Mouse (Mus musculus): Measurements from ENCODE around the gene Slc38a6. TPM values are rescaled to one million over a fixed set of nuclear protein-coding genes. Genes with fewer than 3 reads are reported as not detected.

Slc38a6 gene
- polyA plus RNA-seq, 1 experiment from 2014 or later, result 5.5 TPM

DNA sequence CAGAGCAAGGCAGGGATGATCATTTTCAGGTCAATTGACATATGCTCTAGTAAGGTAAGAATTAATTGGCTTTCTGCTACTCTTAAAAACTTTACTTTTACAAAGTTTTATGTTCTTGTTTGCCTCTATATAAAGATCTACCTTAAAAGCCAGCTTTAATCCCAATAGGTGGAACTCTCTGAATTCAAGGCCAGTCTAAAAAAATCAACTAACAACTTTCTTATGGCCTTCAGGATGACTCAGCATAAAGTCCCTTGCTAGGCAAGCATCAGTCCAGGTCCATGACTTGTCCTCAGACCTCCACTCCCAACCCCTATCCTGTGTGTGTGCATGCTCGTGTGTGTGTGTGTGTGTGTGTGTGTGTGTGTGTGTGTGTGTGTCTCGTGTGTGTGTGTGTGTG is 70.1 kb downstream of the Slc38a6 start:
- 81% methylated on average over 2 of the region's 2 CpGs for WGBS
- H3K9me3 ChIP-seq (ENCODE audit: control insufficient read depth, low read length), result no peaks in the 10 kb centered on the region
- no peaks in the 10 kb centered on the region for H3K27me3 ChIP-seq (replicated peaks; ENCODE audit: control insufficient read depth, insufficient read depth, low read length)
- no peak for ATAC-seq (replicated peaks; ENCODE audit: low FRiP score)
- no peak overlapping the region for H3K4me2 ChIP-seq
- no peak overlapping the region for H3K9ac ChIP-seq (ENCODE audit: low read depth, low read length)
- no peaks in the 10 kb centered on the region for H3K4me1 ChIP-seq (replicated peaks; ENCODE audit: control insufficient read depth, insufficient read depth, low read length)
- no peaks in the 10 kb centered on the region for H3K36me3 ChIP-seq (ENCODE audit: control insufficient read depth, insufficient read depth, low read length)
- no peak for DNase-seq (ENCODE audit: low spot score)
- H3K4me3 ChIP-seq (ENCODE audit: low read depth, low read length), result no peak overlapping the region
- H3K27ac ChIP-seq (ENCODE audit: low read depth, low read length), result no peak overlapping the region

DNA sequence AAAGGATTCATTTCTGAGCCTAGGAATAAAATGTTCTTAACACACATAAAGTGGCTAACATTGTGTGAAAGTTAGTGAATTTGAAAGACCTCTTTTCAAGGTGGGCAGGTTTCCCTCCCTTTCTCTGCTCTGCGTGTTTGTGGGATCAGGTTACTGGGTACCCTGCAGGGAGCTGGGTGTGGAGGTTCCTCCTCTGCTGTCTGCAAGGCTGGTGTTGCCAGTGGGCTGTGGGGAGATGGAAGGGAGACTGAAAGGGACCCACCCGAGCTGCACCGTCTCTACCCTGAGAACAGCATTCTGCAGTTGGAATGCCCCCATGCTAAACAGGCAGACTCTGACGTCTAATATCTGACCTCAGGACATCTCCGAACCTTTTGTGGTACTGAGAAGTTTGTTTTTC is 70.7 kb downstream of the Slc38a6 start:
- ATAC-seq (replicated peaks; ENCODE audit: low FRiP score), result no peak
- H3K4me1 ChIP-seq (replicated peaks; ENCODE audit: control insufficient read depth, insufficient read depth, low read length), result no peaks in the 10 kb centered on the region
- no peak for DNase-seq (ENCODE audit: low spot score)
- no peak overlapping the region for H3K9ac ChIP-seq (ENCODE audit: low read depth, low read length)
- no peaks in the 10 kb centered on the region for H3K27me3 ChIP-seq (replicated peaks; ENCODE audit: control insufficient read depth, insufficient read depth, low read length)
- H3K4me3 ChIP-seq (ENCODE audit: low read depth, low read length), result no peak overlapping the region
- 73% methylated on average over 5 of the region's 5 CpGs for WGBS
- no peak overlapping the region for H3K4me2 ChIP-seq
- H3K9me3 ChIP-seq (ENCODE audit: control insufficient read depth, low read length), result no peaks in the 10 kb centered on the region
- H3K27ac ChIP-seq (ENCODE audit: low read depth, low read length), result no peak overlapping the region
- no peaks in the 10 kb centered on the region for H3K36me3 ChIP-seq (ENCODE audit: control insufficient read depth, insufficient read depth, low read length)

DNA sequence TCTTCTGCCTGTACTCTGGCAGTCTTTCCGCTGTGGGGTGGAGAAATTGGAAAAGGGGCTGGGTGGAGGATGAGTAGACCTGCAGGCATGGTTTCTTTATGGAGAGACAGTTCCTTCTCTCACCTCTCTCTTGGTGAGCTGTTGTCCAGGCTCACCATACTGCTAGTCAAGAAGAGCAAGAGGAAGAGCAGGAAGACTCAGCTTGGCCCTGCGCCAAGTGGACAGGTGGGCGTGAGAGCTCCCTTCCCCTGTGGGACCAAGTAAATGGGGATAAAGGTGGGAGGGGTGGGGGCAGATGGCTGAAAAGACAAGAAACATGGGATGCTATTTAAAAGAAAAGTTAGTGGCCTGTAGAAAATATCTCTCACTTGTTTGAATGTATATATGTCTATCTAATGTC is 71.2 kb downstream of the Slc38a6 start:
- Histone ChIP-seq H3K4me1 (replicated peaks; ENCODE audit: control insufficient read depth, insufficient read depth, low read length) (no peaks in the 10 kb centered on the region), H3K9ac (ENCODE audit: low read depth, low read length) (no peak overlapping the region), H3K9me3 (ENCODE audit: control insufficient read depth, low read length) (no peaks in the 10 kb centered on the region), H3K36me3 (ENCODE audit: control insufficient read depth, insufficient read depth, low read length) (no peaks in the 10 kb centered on the region), H3K27ac (ENCODE audit: low read depth, low read length) (no peak overlapping the region), H3K27me3 (replicated peaks; ENCODE audit: control insufficient read depth, insufficient read depth, low read length) (no peaks in the 10 kb centered on the region), H3K4me3 (ENCODE audit: low read depth, low read length) (no peak overlapping the region), H3K4me2 (no peak overlapping the region)
- no peak for DNase-seq (ENCODE audit: low spot score)
- 95% methylated on average over 3 of the region's 3 CpGs for WGBS
- ATAC-seq (replicated peaks; ENCODE audit: low FRiP score), result no peak

DNA sequence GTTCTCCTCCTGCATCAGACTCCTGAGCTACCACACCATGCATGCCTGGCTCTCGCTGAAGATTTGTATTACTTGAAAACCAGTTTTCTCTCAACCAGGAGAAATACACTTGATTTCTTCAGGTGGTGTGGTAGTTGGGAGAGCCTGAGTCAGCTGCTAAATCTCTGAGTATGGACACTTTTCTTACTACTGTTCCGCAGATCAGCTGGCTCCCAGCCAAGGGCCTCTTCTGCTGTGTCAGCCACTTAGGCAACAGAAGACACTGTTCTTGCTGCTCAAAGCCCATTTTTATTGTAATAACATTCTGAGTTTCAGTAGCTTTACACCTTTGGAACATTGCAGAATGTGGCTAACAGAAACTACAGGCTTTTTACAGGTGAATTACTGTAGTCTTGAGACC is 72.1 kb downstream of the Slc38a6 start:
- Histone ChIP-seq H3K36me3 (ENCODE audit: control insufficient read depth, insufficient read depth, low read length) (no peaks in the 10 kb centered on the region), H3K9ac (ENCODE audit: low read depth, low read length) (no peak overlapping the region), H3K27me3 (replicated peaks; ENCODE audit: control insufficient read depth, insufficient read depth, low read length) (no peaks in the 10 kb centered on the region), H3K27ac (ENCODE audit: low read depth, low read length) (no peak overlapping the region), H3K4me1 (replicated peaks; ENCODE audit: control insufficient read depth, insufficient read depth, low read length) (no peaks in the 10 kb centered on the region), H3K9me3 (ENCODE audit: control insufficient read depth, low read length) (no peaks in the 10 kb centered on the region), H3K4me2 (no peak overlapping the region), H3K4me3 (ENCODE audit: low read depth, low read length) (no peak overlapping the region)
- no peak for DNase-seq (ENCODE audit: low spot score)
- WGBS, result 89% methylated on average over 2 of the region's 2 CpGs
- no peak for ATAC-seq (replicated peaks; ENCODE audit: low FRiP score)

DNA sequence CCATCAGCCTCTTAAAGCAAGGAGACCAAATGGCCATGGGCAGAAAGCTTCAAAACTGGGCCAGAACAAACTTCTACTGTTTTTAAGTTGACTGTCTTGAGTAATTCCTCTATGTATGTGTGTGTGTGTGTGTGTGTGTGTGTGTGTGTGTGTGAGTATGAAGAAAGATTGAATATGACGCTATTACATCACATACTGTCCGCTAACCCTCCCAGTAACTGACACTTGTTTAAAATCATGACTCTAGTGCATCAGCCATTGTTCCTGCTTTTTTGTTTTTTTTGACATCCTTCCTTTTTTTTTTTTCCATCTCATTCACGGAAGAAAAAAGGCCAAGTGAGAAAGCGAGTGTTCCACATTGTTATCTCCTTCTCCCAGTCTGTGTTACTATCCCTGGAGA is 72.9 kb downstream of the Slc38a6 start:
- H3K4me3 ChIP-seq (ENCODE audit: low read depth, low read length), result no peak overlapping the region
- no peaks in the 10 kb centered on the region for H3K27me3 ChIP-seq (replicated peaks; ENCODE audit: control insufficient read depth, insufficient read depth, low read length)
- H3K4me1 ChIP-seq (replicated peaks; ENCODE audit: control insufficient read depth, insufficient read depth, low read length), result no peaks in the 10 kb centered on the region
- H3K36me3 ChIP-seq (ENCODE audit: control insufficient read depth, insufficient read depth, low read length), result no peaks in the 10 kb centered on the region
- no peak overlapping the region for H3K4me2 ChIP-seq
- no peak overlapping the region for H3K27ac ChIP-seq (ENCODE audit: low read depth, low read length)
- DNase-seq (ENCODE audit: low spot score) (no peak), ATAC-seq (replicated peaks; ENCODE audit: low FRiP score) (no peak)
- H3K9ac ChIP-seq (ENCODE audit: low read depth, low read length), result no peak overlapping the region
- no peaks in the 10 kb centered on the region for H3K9me3 ChIP-seq (ENCODE audit: control insufficient read depth, low read length)
- 64% methylated on average over 4 of the region's 4 CpGs for WGBS

DNA sequence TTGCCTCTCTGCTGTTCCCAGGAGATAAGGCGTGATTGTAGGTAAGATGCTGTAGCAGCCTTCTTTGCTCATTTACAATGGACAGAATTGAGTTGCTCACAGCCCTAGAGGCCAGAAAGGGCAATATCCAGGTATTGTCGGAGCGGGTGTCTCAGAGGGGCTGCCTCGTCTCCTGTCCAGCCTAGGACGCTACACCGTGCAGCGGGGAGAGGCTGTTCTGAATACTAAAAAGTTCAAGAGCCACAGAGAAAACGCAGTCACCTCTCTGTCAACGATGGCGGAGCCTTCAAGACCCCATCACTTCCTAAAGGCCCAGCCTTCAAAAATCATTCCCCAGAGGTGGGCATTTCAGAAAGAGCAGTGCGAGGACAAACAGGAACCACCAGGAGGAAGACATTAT is 74.6 kb downstream of the Slc38a6 start:
- Histone ChIP-seq H3K36me3 (ENCODE audit: control insufficient read depth, insufficient read depth, low read length) (no peaks in the 10 kb centered on the region), H3K4me2 (no peak overlapping the region), H3K4me1 (replicated peaks; ENCODE audit: control insufficient read depth, insufficient read depth, low read length) (no peaks in the 10 kb centered on the region), H3K27ac (ENCODE audit: low read depth, low read length) (no peak overlapping the region), H3K27me3 (replicated peaks; ENCODE audit: control insufficient read depth, insufficient read depth, low read length) (no peaks in the 10 kb centered on the region), H3K9me3 (ENCODE audit: control insufficient read depth, low read length) (no peaks in the 10 kb centered on the region), H3K4me3 (ENCODE audit: low read depth, low read length) (no peak overlapping the region), H3K9ac (ENCODE audit: low read depth, low read length) (no peak overlapping the region)
- no peak for ATAC-seq (replicated peaks; ENCODE audit: low FRiP score)
- 81% methylated on average over 11 of the region's 11 CpGs for WGBS
- DNase-seq (ENCODE audit: low spot score), result no peak

DNA sequence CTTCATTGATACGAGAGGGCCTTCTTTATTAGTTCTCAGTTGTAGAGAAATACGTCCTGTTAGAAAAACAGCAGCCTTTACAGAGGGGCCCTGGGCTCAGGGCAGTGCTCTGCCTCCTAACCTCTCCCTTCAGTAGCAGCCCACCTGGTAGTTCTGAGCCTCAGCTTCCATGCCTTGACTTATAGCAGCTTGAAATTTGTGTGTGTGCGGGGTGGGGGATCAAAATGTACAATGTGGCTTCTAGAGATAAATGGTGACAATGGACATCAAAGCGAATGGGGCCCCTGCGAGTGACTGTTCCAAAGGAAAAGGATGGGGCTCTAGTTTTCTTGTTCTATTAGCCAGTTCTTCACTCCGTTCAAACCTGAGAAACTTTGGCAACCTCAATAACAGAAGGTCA is 76.8 kb downstream of the Slc38a6 start:
- H3K9ac ChIP-seq (ENCODE audit: low read depth, low read length), result no peak overlapping the region

DNA sequence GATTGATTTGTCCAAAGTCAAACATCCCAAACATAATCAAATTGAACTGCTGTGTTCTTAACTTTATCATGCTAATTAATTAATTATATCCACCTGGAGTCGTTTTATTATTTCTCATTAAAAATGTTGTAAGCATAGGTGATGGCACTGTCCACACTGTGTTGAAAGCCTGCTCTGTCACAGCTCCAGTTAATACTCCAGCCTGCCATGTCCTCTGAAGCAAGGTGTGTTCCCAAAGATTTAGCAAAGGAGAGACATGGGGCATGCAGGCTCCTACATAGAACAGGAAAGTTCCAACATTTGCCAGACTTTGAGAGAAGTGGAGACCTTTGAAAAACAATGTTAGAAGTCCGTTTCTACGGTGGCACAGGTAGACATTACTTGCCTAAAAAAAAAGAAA is 77.4 kb downstream of the Slc38a6 start:
- Histone ChIP-seq H3K27me3 (replicated peaks; ENCODE audit: control insufficient read depth, insufficient read depth, low read length) (no peaks in the 10 kb centered on the region), H3K27ac (ENCODE audit: low read depth, low read length) (no peak overlapping the region), H3K4me3 (ENCODE audit: low read depth, low read length) (no peak overlapping the region), H3K36me3 (ENCODE audit: control insufficient read depth, insufficient read depth, low read length) (no peaks in the 10 kb centered on the region), H3K4me1 (replicated peaks; ENCODE audit: control insufficient read depth, insufficient read depth, low read length) (peaks cover 3% of the 10 kb centered on the region; the same call in 1 of the 2 replicates), H3K9ac (ENCODE audit: low read depth, low read length) (no peak overlapping the region), H3K9me3 (ENCODE audit: control insufficient read depth, low read length) (no peaks in the 10 kb centered on the region), H3K4me2 (no peak overlapping the region)
- 91% methylated on average over 3 of the region's 3 CpGs for WGBS
- no peak for ATAC-seq (replicated peaks; ENCODE audit: low FRiP score)
- no peak for DNase-seq (ENCODE audit: low spot score)

More for the DNA sequence above, 76.8 kb downstream of the Slc38a6 start:
- no peak overlapping the region for H3K4me3 ChIP-seq (ENCODE audit: low read depth, low read length)
- no peaks in the 10 kb centered on the region for H3K27me3 ChIP-seq (replicated peaks; ENCODE audit: control insufficient read depth, insufficient read depth, low read length)
- no peak; the same call in 1 of the 2 replicates for ATAC-seq (replicated peaks; ENCODE audit: low FRiP score)
- no peaks in the 10 kb centered on the region for H3K9me3 ChIP-seq (ENCODE audit: control insufficient read depth, low read length)
- H3K36me3 ChIP-seq (ENCODE audit: control insufficient read depth, insufficient read depth, low read length), result no peaks in the 10 kb centered on the region
- no peak for DNase-seq (ENCODE audit: low spot score)
- H3K4me1 ChIP-seq (replicated peaks; ENCODE audit: control insufficient read depth, insufficient read depth, low read length), result peaks cover 3% of the 10 kb centered on the region; the same call in 1 of the 2 replicates
- 62% methylated on average over 6 of the region's 6 CpGs for WGBS
- H3K27ac ChIP-seq (ENCODE audit: low read depth, low read length), result no peak overlapping the region
- H3K4me2 ChIP-seq, result no peak overlapping the region

DNA sequence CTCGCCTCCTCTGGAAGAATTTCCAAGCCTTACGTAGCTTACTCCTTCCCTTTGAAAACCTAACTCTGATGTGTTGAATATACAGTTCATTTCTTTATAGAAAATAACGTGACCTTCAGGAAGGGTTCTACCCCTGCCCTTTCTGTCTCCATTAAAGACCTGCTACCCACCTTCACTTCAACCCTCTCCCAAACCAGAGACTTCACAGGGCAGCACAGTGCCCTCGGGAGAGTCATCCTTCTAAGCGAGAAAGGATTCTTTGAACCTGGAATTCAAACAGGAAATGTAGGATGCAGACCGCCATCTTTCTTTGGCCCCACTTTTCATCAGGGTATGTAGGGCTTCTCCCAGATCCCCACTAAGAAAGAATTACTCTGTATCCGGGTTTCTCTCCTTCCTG is 80.0 kb downstream of the Slc38a6 start:
- Histone ChIP-seq H3K27ac (ENCODE audit: low read depth, low read length) (no peak overlapping the region), H3K9me3 (ENCODE audit: control insufficient read depth, low read length) (no peaks in the 10 kb centered on the region), H3K4me3 (ENCODE audit: low read depth, low read length) (no peak overlapping the region), H3K27me3 (replicated peaks; ENCODE audit: control insufficient read depth, insufficient read depth, low read length) (no peaks in the 10 kb centered on the region), H3K4me2 (no peak overlapping the region), H3K9ac (ENCODE audit: low read depth, low read length) (no peak overlapping the region), H3K36me3 (ENCODE audit: control insufficient read depth, insufficient read depth, low read length) (no peaks in the 10 kb centered on the region), H3K4me1 (replicated peaks; ENCODE audit: control insufficient read depth, insufficient read depth, low read length) (peaks cover 3% of the 10 kb centered on the region; the same call in 1 of the 2 replicates)
- DNase-seq (ENCODE audit: low spot score) (no peak), ATAC-seq (replicated peaks; ENCODE audit: low FRiP score) (no peak)
- WGBS, result 79% methylated on average over 7 of the region's 7 CpGs

Measured in liver, embryonic 11.5 days (tissue).